Mouse (Mus musculus): ENCODE measurements around the gene Txnrd2. TPM values are rescaled to one million over a fixed set of nuclear protein-coding genes. Genes with fewer than 3 reads are reported as not detected.

Gene Txnrd2
- total RNA-seq, 2 experiments from 2014 or later: 73.3 to 97.3 TPM

- no peak for DNase-seq
Observed at GRCm38 (mm10) chr16:18416837-18417236, 9.3 kb upstream of the Txnrd2 start.

GRCm38 (mm10) chr16:18417491-18417890 lies 8.7 kb upstream of the Txnrd2 start:
- DNase-seq: no peak

- no peak for DNase-seq
Observed at GRCm38 (mm10) chr16:18418756-18419602, 7.2 kb upstream of the Txnrd2 start.

- no peak for DNase-seq
Observed at GRCm38 (mm10) chr16:18419603-18420026, 6.6 kb upstream of the Txnrd2 start.

GRCm38 (mm10) chr16:18420571-18420970 lies 5.6 kb upstream of the Txnrd2 start:
- no peak for DNase-seq

- DNase-seq: no peak
Observed at GRCm38 (mm10) chr16:18423203-18423914, 2.8 kb upstream of the Txnrd2 start.

- DNase-seq: no peak
Observed at GRCm38 (mm10) chr16:18423915-18424265, 2.3 kb upstream of the Txnrd2 start.

GRCm38 (mm10) chr16:18424364-18425045 lies 1.7 kb upstream of the Txnrd2 start:
- DNase-seq: no peak

- DNase-seq: no peak
Observed at GRCm38 (mm10) chr16:18425475-18426214, 539 bp upstream of the Txnrd2 start.

GRCm38 (mm10) chr16:18426802-18427280 lies 657 bp downstream of the Txnrd2 start, which contains the start of gene Comt:
Gene Comt, minus strand, starts transcription at chr16:18426852.
- DNase-seq: no peak

- DNase-seq: no peak
Observed at GRCm38 (mm10) chr16:18428011-18428515, 1.9 kb downstream of the Txnrd2 start.

GRCm38 (mm10) chr16:18428516-18429042 lies 2.4 kb downstream of the Txnrd2 start:
- no peak for DNase-seq

GRCm38 (mm10) chr16:18429641-18430040 lies 3.5 kb downstream of the Txnrd2 start:
- no peak for DNase-seq

- no peak for DNase-seq
Observed at GRCm38 (mm10) chr16:18430641-18431212, 4.5 kb downstream of the Txnrd2 start.

- DNase-seq: peak; percentile 66 to 69
Observed at GRCm38 (mm10) chr16:18433341-18433920, 7.2 kb downstream of the Txnrd2 start.

GRCm38 (mm10) chr16:18436128-18436527 lies 9.9 kb downstream of the Txnrd2 start:
- DNase-seq: no peak

GRCm38 (mm10) chr16:18443385-18443841 lies 17.2 kb downstream of the Txnrd2 start:
- peak; percentile 93 for DNase-seq

- DNase-seq: peak in 1 of 2 experiments; percentile 16
Observed at GRCm38 (mm10) chr16:18447243-18447642, 21.1 kb downstream of the Txnrd2 start.

GRCm38 (mm10) chr16:18448104-18448503 lies 21.9 kb downstream of the Txnrd2 start:
- DNase-seq: no peak

GRCm38 (mm10) chr16:18449005-18449404 lies 22.8 kb downstream of the Txnrd2 start:
- DNase-seq: no peak

All from adrenal gland, postnatal 36 days (tissue).